In genomic region chr2:137082896-137083620, GRCm38 (mm10) we compare ENCODE assay signal across 13 mouse cellular contexts. TPM values are rescaled to one million over a fixed set of nuclear protein-coding genes. Genes with fewer than 3 reads are reported as not detected.
DNase-seq lines count a peak whose midpoint lies in the region; ATAC-seq and TF ChIP-seq lines count a peak whose summit lies in the region.
"Had no signal": no experiment of that assay in that cellular context is flagged by ENCODE, and none has a peak within 500 bp of the region (broad histone marks: within the 10 kb centered on the region; RNA-seq: fewer than 3 reads in every experiment).

No protein-coding gene starts in this region.

- H3K9me3 ChIP-seq in hindbrain, embryonic 14.5 days (ENCODE audit: control insufficient read depth, low read length), result no peaks in the 10 kb centered on the region
- no peaks in the 10 kb centered on the region for H3K9me3 ChIP-seq in hindbrain, embryonic 10.5 days
- no peaks in the 10 kb centered on the region for H3K9me3 ChIP-seq in lung, embryonic 14.5 days (ENCODE audit: low read depth, low read length)
- H3K9me3 ChIP-seq: forebrain, embryonic 13.5 days; heart, embryonic 12.5 days; intestine, embryonic 15.5 days; liver, embryonic 12.5 days had no signal

- H3K9ac ChIP-seq in hindbrain, embryonic 14.5 days, result no peak overlapping the region
- no peak overlapping the region for H3K9ac ChIP-seq in lung, embryonic 14.5 days
- H3K9ac ChIP-seq: forebrain, embryonic 13.5 days; heart, embryonic 12.5 days; intestine, embryonic 15.5 days; liver, embryonic 12.5 days had no signal

- no peak for ATAC-seq in hindbrain, embryonic 14.5 days (ENCODE audit: low FRiP score)
- ATAC-seq in lung, embryonic 14.5 days (ENCODE audit: insufficient read depth), result peak; percentile 76
- ATAC-seq: forebrain, embryonic 13.5 days; intestine, embryonic 15.5 days; liver, embryonic 12.5 days; midbrain, embryonic 16.5 days had no signal

- peaks cover 32% of the 10 kb centered on the region; the same call in 1 of the 2 replicates for H3K36me3 ChIP-seq in hindbrain, embryonic 14.5 days (replicated peaks; ENCODE audit: control insufficient read depth, insufficient read depth)
- peaks cover 69% of the 10 kb centered on the region for H3K36me3 ChIP-seq in hindbrain, embryonic 10.5 days
- H3K36me3 ChIP-seq in lung, embryonic 14.5 days (ENCODE audit: insufficient read depth), result peaks cover 50% of the 10 kb centered on the region
- H3K36me3 ChIP-seq: liver, embryonic 12.5 days had no signal

- H3K4me2 ChIP-seq in hindbrain, embryonic 14.5 days (replicated peaks), result no peak overlapping the region
- H3K4me2 ChIP-seq in lung, embryonic 14.5 days, result no peak overlapping the region
- H3K4me2 ChIP-seq: forebrain, embryonic 13.5 days; heart, embryonic 12.5 days; intestine, embryonic 15.5 days; liver, embryonic 12.5 days had no signal

- H3K4me3 ChIP-seq in hindbrain, embryonic 14.5 days (replicated peaks; ENCODE audit: low read length), result no peak overlapping the region
- no peak overlapping the region for H3K4me3 ChIP-seq in hindbrain, embryonic 10.5 days
- H3K4me3 ChIP-seq in lung, embryonic 14.5 days (ENCODE audit: low read depth, low read length), result no peak overlapping the region
- H3K4me3 ChIP-seq: forebrain, embryonic 13.5 days; heart, embryonic 12.5 days; intestine, embryonic 15.5 days; liver, embryonic 12.5 days had no signal

- 0 out of 2 replicates have a peak overlapping the region, but pooled peaks have one; percentile 2 for H3K27ac ChIP-seq in hindbrain, embryonic 14.5 days
- H3K27ac ChIP-seq in hindbrain, embryonic 10.5 days, result no peak overlapping the region
- no peak overlapping the region for H3K27ac ChIP-seq in lung, embryonic 14.5 days (ENCODE audit: low read depth)
- H3K27ac ChIP-seq: forebrain, embryonic 13.5 days; intestine, embryonic 15.5 days; liver, embryonic 12.5 days had no signal

- peaks cover 11% of the 10 kb centered on the region; the same call in 1 of the 2 replicates for H3K4me1 ChIP-seq in hindbrain, embryonic 14.5 days (replicated peaks; ENCODE audit: control insufficient read depth, insufficient read depth, low read length)
- H3K4me1 ChIP-seq in hindbrain, embryonic 10.5 days (replicated peaks), result peaks cover 64% of the 10 kb centered on the region
- peaks cover 12% of the 10 kb centered on the region; the same call in 1 of the 2 replicates for H3K4me1 ChIP-seq in lung, embryonic 14.5 days (ENCODE audit: insufficient read depth)
- H3K4me1 ChIP-seq: liver, embryonic 12.5 days had no signal

- TF ChIP-seq CTCF in lung, embryonic 14.5 days (IDR thresholded peaks at IDR 0.05; ENCODE audit: low read depth), result no peak

- no peaks in the 10 kb centered on the region for H3K27me3 ChIP-seq in hindbrain, embryonic 14.5 days (ENCODE audit: control insufficient read depth, insufficient read depth, low read length)
- no peaks in the 10 kb centered on the region for H3K27me3 ChIP-seq in hindbrain, embryonic 10.5 days (ENCODE audit: insufficient read depth, poor library complexity, severe bottlenecking)
- H3K27me3 ChIP-seq in lung, embryonic 14.5 days (ENCODE audit: insufficient read depth, low read length), result no peaks in the 10 kb centered on the region
- H3K27me3 ChIP-seq: forebrain, embryonic 13.5 days; heart, embryonic 12.5 days; intestine, embryonic 15.5 days; liver, embryonic 12.5 days had no signal

- 79% methylated on average over 24 of the region's 24 CpGs for WGBS in hindbrain, embryonic 14.5 days
- WGBS in hindbrain, embryonic 10.5 days, result 90% methylated on average over 24 of the region's 24 CpGs
- 65% methylated on average over 24 of the region's 24 CpGs for WGBS in lung, embryonic 14.5 days

- no peak for DNase-seq in hindbrain, embryonic 14.5 days (ENCODE audit: low spot score)
- no peak for DNase-seq in hindbrain, embryonic 10.5 days (ENCODE audit: low spot score)
- DNase-seq in brain, adult 2 months (ENCODE audit: low read depth, low spot score), result peak; percentile 53
- DNase-seq in kidney, postnatal 10 days, result peak; percentile 74
- peak; percentile 67 for DNase-seq in lung, embryonic 14.5 days
- no peak for DNase-seq in thymus, postnatal 10 days (ENCODE audit: low spot score in 2 of 2)
- no peak for DNase-seq in natural killer cell, adult 2 months (ENCODE audit: low spot score in 2 of 2)
- DNase-seq in cerebellum, adult 9-11 months, result no peak

RNA-seq across cellular contexts. Expression of gene Jag1, which starts 33.4 kb away (rescaled TPM):
- 13.2 and 14.7 TPM in 2 replicates for polyA plus RNA-seq in hindbrain, embryonic 14.5 days (2014; fragmentation: Nextera tagmentation; extraction: Ambion mirVana)
- 21.2 and 30.5 TPM in 2 replicates for polyA plus RNA-seq in hindbrain, embryonic 10.5 days (2016; fragmentation: Nextera tagmentation; extraction: Ambion mirVana)
- polyA plus RNA-seq in lung, embryonic 14.5 days (2014; fragmentation: Nextera tagmentation; extraction: Ambion mirVana), result 13.6 and 15.3 TPM in 2 replicates

Comparison
In these comparisons a context has a peak if more than half of its experiments do, and no peak if none do; other contexts are left out.
1. DNase-seq: peak in brain, adult 2 months (single experiment), kidney, postnatal 10 days (single experiment) and lung, embryonic 14.5 days (single experiment); none in hindbrain, embryonic 14.5 days (single experiment), hindbrain, embryonic 10.5 days (single experiment), thymus, postnatal 10 days (0 of 2), natural killer cell, adult 2 months (0 of 2) and cerebellum, adult 9-11 months (single experiment).